ENCODE assay signal across 8 mouse cellular contexts in genomic region chr2:152105318-152106224, GRCm38 (mm10). TPM values are rescaled to one million over a fixed set of nuclear protein-coding genes. Genes with fewer than 3 reads are reported as not detected.
DNase-seq lines count a peak whose midpoint lies in the region; ATAC-seq and TF ChIP-seq lines count a peak whose summit lies in the region.

Srxn1 (plus strand) TSS chr2:152105516.

- peaks cover 25% of the 10 kb centered on the region for H3K4me1 ChIP-seq in hindbrain, embryonic 15.5 days (replicated peaks)

- peaks cover 34% of the 10 kb centered on the region for H3K79me2 ChIP-seq in macrophage (ENCODE audit: inconsistent target)

- 2% methylated on average over 84 of the region's 84 CpGs for WGBS in hindbrain, embryonic 15.5 days
- 2% methylated on average over 84 of the region's 84 CpGs for WGBS in macrophage (ENCODE audit: missing documents)

- intact Hi-C loops in left cerebral cortex, adult 2 months (cut with DNase I), result loop anchor here (5.0 kb wide), 1 partner anchor 78 kb away; no protein-coding TSS in a partner anchor

- TF ChIP-seq CTCF in left cerebral cortex, adult 2 months (IDR thresholded peaks at IDR 0.05), result peak; percentile 42

- 0 out of 2 replicates have a peak, but pooled peaks cover 3% of the 10 kb centered on the region for H3K36me3 ChIP-seq in hindbrain, embryonic 15.5 days
- peaks cover 15% of the 10 kb centered on the region; the same call in 1 of the 2 replicates for H3K36me3 ChIP-seq in macrophage (ENCODE audit: inconsistent target)

- ATAC-seq in activated CD4-positive, CD25-positive, alpha-beta regulatory T cell, adult 4 months, result peak; percentile 78
- peak; percentile 90 for ATAC-seq in common myeloid progenitor, adult 5-6 weeks (replicated peaks; ENCODE audit: low read depth, poor library complexity, severe bottlenecking)
- ATAC-seq in hindbrain, embryonic 15.5 days (ENCODE audit: low FRiP score, low read depth), result peak; percentile 84

- H3K27ac ChIP-seq in hindbrain, embryonic 15.5 days (replicated peaks), result peak within 1 kb of the TSS; percentile 55
- peak within 1 kb of the TSS; percentile 99 for H3K27ac ChIP-seq in left cerebral cortex, adult 2 months
- peak within 1 kb of the TSS; percentile 80 for H3K27ac ChIP-seq in macrophage

- DNase-seq in gastrocnemius, adult 18-20 months (ENCODE audit: low spot score), result peak; percentile 90
- DNase-seq in left cerebral cortex, adult 2 months (ENCODE audit: extremely low spot score in 1 of 2, low spot score in 2 of 2), result peak; percentile 87 to 88
- DNase-seq in retina, postnatal 7 days (ENCODE audit: low read depth, low spot score), result peak; percentile 85
- DNase-seq in urinary bladder, postnatal 10 days (ENCODE audit: low spot score), result peak; percentile 60

- H3K9me3 ChIP-seq in hindbrain, embryonic 15.5 days, result no peaks in the 10 kb centered on the region

- peak within 1 kb of the TSS; percentile 79 for H3K9ac ChIP-seq in hindbrain, embryonic 15.5 days

- no peaks in the 10 kb centered on the region for H3K27me3 ChIP-seq in hindbrain, embryonic 15.5 days

- H3K4me2 ChIP-seq in hindbrain, embryonic 15.5 days, result peak within 1 kb of the TSS; percentile 82

- H3K4me3 ChIP-seq in hindbrain, embryonic 15.5 days, result peak within 1 kb of the TSS; percentile 65
- H3K4me3 ChIP-seq in left cerebral cortex, adult 2 months, result peak within 1 kb of the TSS; percentile 84
- peak within 1 kb of the TSS; percentile 64 for H3K4me3 ChIP-seq in macrophage (ENCODE audit: inconsistent target)

RNA-seq across cellular contexts. Expression of gene Srxn1, which starts in this region (rescaled TPM):
- 1 to 10 TPM in 1 of 2 experiments, under 1 TPM in 1; 0.92 to 1.5 TPM for polyA plus RNA-seq in activated CD4-positive, CD25-positive, alpha-beta regulatory T cell, adult 4 months (2017; shearing (Covaris generic))
- total RNA-seq in common myeloid progenitor, adult 5-6 weeks (2017), result 9.8 and 13.2 TPM in 2 replicates
- total RNA-seq in gastrocnemius, adult 18-20 months (2021), result 10 to 100 TPM; 19.6 to 67.1 TPM
- 24.4 and 24.7 TPM in 2 replicates for polyA plus RNA-seq in hindbrain, embryonic 15.5 days (2015; fragmentation: Nextera tagmentation; extraction: Ambion mirVana)
- total RNA-seq in left cerebral cortex, adult 2 months (2021), result 100 to 1,000 TPM in 1 of 2 experiments, 10 to 100 TPM in 1; 98.3 to 114 TPM
- total RNA-seq in macrophage (2018; cell fraction: chromatin; rRNA removed), result 100 to 1,000 TPM in 1 of 26 experiments, 10 to 100 TPM in 24, 1 to 10 TPM in 1; 5.6 to 107 (median 26.1) TPM
- total RNA-seq in macrophage (2018; cell fraction: cytosol; rRNA removed), result 100 to 1,000 TPM in 3 of 26 experiments, 10 to 100 TPM in 23; 37.1 to 134 (median 71.0) TPM
- 100 to 1,000 TPM in 1 of 26 experiments, 10 to 100 TPM in 25; 13.7 to 101 (median 49.4) TPM for total RNA-seq in macrophage (2018; cell fraction: nucleus; rRNA removed)
- polyA plus RNA-seq in macrophage (2018), result 56.7 to 128 TPM (median 85.7 TPM) in 3 replicates

Comparison
In these comparisons a context has a peak if more than half of its experiments do, and no peak if none do; other contexts are left out.
1. Peak in every context shown above with its lines: DNase-seq, ATAC-seq, H3K4me3 ChIP-seq and H3K27ac ChIP-seq.
2. RNA of gene Srxn1 (polyA plus RNA-seq): 56.7 to 128 TPM in macrophage and 24.4 to 24.7 TPM in hindbrain, embryonic 15.5 days; 0.92 to 1.5 TPM in activated CD4-positive, CD25-positive, alpha-beta regulatory T cell, adult 4 months; every median in the first group is over 10 times any median in the second.